Mouse (Mus musculus): ENCODE measurements at regions not wholly inside any gene's neighbourhood (a gene's known extent, or its start where the extent isn't known, plus 50 kb on each side); places are given as distances from the start of the nearest gene placed in this dataset.

- DNase-seq (ENCODE audit: low spot score in 2 of 2) = no peak
Observed at GRCm38 (mm10) chr2:157633286-157633685, 62.2 kb upstream of the Blcap start.

- DNase-seq (ENCODE audit: low spot score in 2 of 2) = peak; percentile 96
Observed at GRCm38 (mm10) chr2:157635670-157636069, 64.6 kb upstream of the Blcap start.

GRCm38 (mm10) chr2:157640873-157641272 lies 69.8 kb upstream of the Blcap start:
- no peak for DNase-seq (ENCODE audit: low spot score in 2 of 2)

- no peak for DNase-seq (ENCODE audit: low spot score in 2 of 2)
Observed at GRCm38 (mm10) chr2:157663584-157664375, 73.4 kb upstream of the Ctnnbl1 start.

GRCm38 (mm10) chr2:157664481-157664880 lies 72.7 kb upstream of the Ctnnbl1 start:
- no peak for DNase-seq (ENCODE audit: low spot score in 2 of 2)

- no peak for DNase-seq (ENCODE audit: low spot score in 2 of 2)
Observed at GRCm38 (mm10) chr2:157670191-157670590, 67.0 kb upstream of the Ctnnbl1 start.

- no peak for DNase-seq (ENCODE audit: low spot score in 2 of 2)
Observed at GRCm38 (mm10) chr2:157674906-157675305, 62.3 kb upstream of the Ctnnbl1 start.

GRCm38 (mm10) chr2:157676396-157677176 lies 60.6 kb upstream of the Ctnnbl1 start:
- no peak for DNase-seq (ENCODE audit: low spot score in 2 of 2)

GRCm38 (mm10) chr2:157677262-157677661 lies 59.9 kb upstream of the Ctnnbl1 start:
- DNase-seq (ENCODE audit: low spot score in 2 of 2) = no peak

GRCm38 (mm10) chr2:157681931-157682330 lies 55.3 kb upstream of the Ctnnbl1 start:
- no peak for DNase-seq (ENCODE audit: low spot score in 2 of 2)

Data from right cerebral cortex, adult 2 months (tissue).